Mouse (Mus musculus): ENCODE measurements around the gene Dgkh. TPM values are rescaled to one million over a fixed set of nuclear protein-coding genes. Genes with fewer than 3 reads are reported as not detected.
A peak's percentile ranks its signal among the peaks of the same experiment; 100 is the strongest.
"Not testable (repeated sequence)": the region's sequence is repeated elsewhere in the genome, so short reads cannot be mapped to it uniquely, and the experiment has no call there.

Gene Dgkh
- total RNA-seq, 2 experiments from 2014 or later = 8.6 to 8.9 TPM

- DNase-seq (ENCODE audit: low spot score in 2 of 2) = peak; percentile 35 to 62
These were observed 7.9 kb downstream of the Dgkh start for GRCm38 (mm10) chr14:78724414-78725306.

DNA sequence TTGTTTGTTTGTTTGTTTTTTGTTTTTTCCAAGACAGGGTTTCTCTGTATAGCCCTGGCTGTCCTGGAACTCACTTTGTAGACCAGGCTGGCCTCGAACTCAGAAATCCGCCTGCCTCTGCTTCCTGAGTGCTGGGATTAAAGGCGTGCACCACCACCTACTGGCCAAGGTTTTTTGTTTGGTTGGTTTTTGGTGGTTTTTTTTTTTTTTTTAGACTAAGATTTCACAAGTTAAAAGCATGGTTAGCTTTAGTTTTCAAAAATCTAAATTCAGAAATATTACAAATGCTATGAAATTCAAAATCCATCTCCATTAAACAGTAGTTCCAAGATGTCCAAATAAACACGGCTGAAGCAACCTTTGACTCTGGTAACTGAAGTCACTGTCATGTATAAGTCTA is 8.9 kb downstream of the Dgkh start:
- not testable (repeated sequence) for DNase-seq (ENCODE audit: low spot score in 2 of 2)

DNA sequence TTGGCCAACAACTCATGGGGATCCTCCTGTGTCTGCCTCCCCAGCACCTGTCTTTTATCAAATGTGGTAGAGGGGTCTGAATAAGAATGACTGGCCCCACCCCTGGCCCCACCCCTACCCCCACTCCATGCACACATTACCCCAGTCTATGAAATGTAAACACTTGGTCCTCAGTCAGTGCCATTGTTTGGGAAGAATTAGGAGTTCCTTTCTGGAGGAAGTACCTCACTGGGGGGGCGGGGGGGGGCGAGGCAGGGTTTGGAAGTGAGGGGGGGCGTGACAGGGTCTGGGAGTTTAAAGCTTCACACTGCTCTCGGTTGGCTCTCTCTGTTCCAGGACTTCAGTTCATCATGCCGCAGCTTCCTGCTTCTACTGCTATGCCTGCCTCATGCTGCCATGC is 10.5 kb downstream of the Dgkh start:
- DNase-seq (ENCODE audit: low spot score in 2 of 2) = no peak

DNA sequence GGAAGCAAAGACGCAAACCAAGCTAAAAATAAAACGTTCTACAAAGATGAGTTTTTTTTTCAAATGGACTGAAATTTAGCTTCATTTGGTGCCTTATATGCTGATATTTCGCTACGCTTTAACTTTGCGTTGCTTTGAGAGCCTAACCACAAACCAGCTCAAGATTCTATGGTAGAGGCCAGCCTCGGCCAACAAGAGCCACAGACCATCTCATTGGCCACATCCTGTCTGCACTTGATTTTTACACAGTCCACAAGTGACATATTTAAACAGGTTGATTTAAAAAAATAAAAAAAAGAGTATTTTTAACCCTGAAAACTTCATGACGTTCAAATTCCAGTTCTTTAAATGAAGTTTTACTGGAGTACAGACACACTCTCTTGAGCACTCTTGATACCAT is 16.5 kb downstream of the Dgkh start:
- no peak for DNase-seq (ENCODE audit: low spot score in 2 of 2)

DNA sequence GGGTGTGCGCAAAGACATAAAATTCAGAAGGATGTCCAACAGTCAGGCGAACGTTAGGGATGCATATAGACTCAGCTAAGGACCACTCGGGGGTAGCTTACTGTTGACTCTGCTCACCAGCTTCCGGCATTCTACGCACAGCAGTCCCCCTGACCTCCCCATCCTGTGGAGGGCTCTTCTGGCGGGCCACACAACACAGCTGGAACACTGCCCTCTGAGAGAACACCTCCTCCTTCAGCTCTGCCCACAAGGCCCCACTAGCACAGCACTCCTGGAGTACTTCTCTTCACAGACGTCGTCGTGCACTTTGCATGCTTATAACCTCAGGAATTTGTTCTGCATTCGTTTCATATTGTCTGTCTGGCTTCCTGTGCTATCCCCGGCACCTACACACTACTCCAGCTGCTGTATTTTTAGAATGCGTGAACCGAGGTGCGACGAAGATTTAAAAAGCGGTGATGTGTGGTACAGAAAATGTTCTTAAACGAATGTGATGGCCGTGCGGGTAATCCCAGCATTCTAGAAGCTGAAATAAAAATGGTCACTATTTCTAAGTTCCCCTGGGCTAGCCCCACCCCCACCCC is 19.9 kb downstream of the Dgkh start:
- no peak for DNase-seq (ENCODE audit: low spot score in 2 of 2)

GRCm38 (mm10) chr14:78710647-78711046 is 21.9 kb downstream of the Dgkh start:
- no peak for DNase-seq (ENCODE audit: low spot score in 2 of 2)

DNA sequence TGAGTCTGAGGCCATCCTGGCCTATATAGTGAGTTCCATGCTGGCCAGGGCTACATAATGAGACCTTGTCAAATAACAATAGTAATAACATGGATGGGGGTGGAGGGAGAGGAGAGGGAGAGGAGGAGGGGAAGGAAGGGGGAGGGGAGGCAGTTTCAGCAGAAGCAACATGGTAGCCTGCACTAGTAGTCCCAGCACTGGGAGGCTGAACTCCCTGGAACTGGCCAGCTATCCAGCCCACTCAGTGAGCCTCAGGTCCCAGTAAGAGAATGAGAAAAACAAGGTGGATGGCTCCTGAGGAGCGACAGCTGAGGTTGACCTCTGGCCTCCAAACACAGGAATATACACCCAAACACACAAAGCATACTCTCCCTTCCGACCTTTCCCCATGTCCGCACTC is 27.0 kb downstream of the Dgkh start:
- no peak for DNase-seq (ENCODE audit: low spot score in 2 of 2)

DNA sequence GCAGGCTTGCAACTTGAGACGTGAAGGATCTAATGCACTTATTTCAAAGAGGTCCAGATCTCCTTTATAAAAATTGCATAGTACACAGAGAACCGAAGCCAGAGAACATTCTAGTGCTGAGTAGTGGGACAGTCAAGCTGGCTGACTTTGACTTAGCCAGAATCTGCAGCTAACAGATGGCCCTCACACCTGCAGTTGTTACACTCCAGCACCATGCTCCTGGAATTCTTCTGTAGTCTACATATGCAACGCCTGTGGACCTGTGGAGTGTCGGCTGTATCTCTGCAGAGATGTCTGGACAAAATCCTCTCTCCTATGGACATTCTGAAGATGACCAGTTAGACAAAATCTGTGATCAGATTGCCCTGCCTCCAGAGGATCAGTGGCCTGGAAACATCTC is 28.6 kb downstream of the Dgkh start:
- DNase-seq (ENCODE audit: low spot score in 2 of 2) = no peak

DNA sequence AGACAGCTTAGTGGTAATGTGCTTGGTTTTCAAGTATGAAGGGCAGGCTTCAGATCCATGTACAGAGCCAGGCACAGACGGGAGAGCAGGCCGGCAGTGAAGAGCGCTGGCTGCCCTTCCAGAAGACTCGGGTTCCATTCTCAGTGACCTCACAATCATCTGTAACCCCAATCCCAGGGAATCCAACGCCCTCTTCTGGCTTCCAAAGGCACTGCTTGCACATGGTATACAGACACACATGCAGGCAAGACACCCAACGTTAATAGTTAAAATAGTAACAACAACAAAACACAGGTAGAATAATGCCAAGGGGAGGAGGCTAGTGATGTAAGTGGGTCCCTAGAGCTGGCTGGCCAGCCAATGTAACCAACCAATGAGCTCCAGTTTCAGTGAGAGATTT is 29.2 kb downstream of the Dgkh start:
- no peak for DNase-seq (ENCODE audit: low spot score in 2 of 2)

GRCm38 (mm10) chr14:78702048-78702447 is 30.5 kb downstream of the Dgkh start:
- DNase-seq (ENCODE audit: low spot score in 2 of 2) = no peak

DNA sequence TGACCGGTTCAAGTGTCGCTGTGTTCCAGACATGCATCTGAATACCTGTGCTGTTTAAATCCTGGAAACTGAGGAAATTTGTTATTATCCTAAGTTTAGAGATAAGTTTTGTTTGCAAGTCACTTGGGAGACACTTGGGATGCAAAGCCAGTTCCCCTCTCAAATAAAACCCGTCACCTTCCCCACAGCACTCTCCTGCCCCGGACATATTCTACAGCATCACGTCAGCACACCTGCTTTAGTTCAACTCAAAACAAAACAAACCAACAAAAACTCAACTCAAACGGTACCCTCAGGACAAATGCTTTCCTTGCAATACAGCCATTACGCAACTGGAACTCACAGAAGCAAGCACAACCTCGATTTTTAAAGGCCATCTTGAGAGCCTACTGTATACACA is 31.1 kb downstream of the Dgkh start:
- DNase-seq (ENCODE audit: low spot score in 2 of 2) = no peak

DNA sequence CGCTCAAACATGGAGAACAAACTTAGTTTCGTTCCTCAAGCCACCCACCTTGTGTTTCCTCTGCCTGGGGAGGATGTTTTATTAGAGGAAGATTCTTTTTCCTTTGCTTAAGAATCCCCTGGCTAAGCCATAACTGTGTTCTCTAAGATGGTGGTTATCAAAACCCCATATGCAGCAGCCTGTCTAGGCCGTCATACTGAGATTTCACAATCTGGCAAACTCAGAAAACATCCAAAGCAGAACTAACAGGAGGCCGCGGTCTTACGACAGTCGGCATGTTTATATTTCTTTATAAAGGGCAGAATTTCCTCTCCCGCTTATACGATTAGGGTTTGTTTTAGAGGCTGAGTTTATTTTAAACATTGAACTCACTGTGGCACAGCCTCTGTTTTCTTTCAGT is 31.5 kb downstream of the Dgkh start:
- no peak for DNase-seq (ENCODE audit: low spot score in 2 of 2)

DNA sequence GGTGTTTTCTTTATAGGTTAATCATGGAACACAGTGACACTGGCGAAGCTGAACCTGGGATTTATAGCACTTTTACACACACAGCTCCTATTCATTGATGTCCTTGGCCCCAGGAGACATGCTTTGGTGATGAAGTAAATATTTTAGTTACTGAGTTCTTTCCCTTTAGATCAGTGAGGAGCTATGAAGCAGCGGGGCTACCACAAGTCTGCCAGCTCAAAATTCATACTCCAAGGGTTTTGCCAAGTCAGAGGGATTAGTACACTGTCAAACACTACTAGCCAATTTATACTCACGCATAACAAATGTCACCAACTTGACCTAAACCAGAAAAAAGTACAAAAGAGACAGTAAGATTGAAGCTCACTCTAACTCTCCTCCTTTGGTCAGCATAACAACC is 32.9 kb downstream of the Dgkh start:
- DNase-seq (ENCODE audit: low spot score in 2 of 2) = no peak

DNA sequence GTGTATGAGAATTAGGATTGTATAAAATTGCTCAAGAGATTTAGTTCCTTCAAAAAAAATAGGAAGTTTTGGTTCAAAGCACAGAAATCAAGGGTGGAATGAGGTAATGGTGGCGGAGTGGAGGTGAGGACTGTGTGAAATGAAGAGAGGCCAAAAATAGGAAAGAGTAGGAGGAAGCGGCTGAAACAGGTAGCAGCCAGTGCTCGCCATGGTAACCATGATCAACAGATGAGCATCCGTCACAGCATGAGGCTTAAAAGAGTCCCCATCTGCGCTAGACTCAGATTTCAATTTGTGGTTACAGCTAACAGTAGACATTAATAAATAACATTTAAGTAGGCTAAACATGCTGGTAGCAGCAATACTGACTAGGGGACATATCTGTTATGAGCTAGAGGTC is 33.4 kb downstream of the Dgkh start:
- DNase-seq (ENCODE audit: low spot score in 2 of 2) = no peak

DNA sequence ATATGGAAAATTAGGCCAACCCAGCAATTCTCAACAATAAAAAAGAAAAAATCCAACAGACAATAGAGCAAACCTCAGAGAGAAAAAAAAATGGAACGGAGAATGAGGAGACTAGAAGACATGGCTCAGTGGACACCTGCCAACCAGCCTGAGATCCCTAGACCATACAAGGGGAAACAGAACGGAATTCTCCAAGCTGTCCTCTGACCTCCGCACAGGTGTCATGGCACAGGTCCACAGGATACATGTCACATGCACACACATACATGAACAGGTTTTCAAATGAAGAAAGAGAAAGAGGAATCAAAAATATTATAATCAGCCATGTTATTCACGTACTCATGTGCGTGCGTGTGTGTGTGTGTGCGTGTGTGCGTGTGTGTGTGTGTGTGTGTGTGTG is 38.5 kb downstream of the Dgkh start:
- DNase-seq (ENCODE audit: low spot score in 2 of 2) = no peak

- no peak for DNase-seq (ENCODE audit: low spot score in 2 of 2)
These were observed 40.0 kb downstream of the Dgkh start for GRCm38 (mm10) chr14:78692602-78693001.

GRCm38 (mm10) chr14:78691926-78692487 is 40.6 kb downstream of the Dgkh start:
- DNase-seq (ENCODE audit: low spot score in 2 of 2) = no peak

- no peak for DNase-seq (ENCODE audit: low spot score in 2 of 2)
These were observed 41.7 kb downstream of the Dgkh start for GRCm38 (mm10) chr14:78690883-78691282.

GRCm38 (mm10) chr14:78690387-78690786 is 42.2 kb downstream of the Dgkh start:
- DNase-seq (ENCODE audit: low spot score in 2 of 2) = no peak

DNA sequence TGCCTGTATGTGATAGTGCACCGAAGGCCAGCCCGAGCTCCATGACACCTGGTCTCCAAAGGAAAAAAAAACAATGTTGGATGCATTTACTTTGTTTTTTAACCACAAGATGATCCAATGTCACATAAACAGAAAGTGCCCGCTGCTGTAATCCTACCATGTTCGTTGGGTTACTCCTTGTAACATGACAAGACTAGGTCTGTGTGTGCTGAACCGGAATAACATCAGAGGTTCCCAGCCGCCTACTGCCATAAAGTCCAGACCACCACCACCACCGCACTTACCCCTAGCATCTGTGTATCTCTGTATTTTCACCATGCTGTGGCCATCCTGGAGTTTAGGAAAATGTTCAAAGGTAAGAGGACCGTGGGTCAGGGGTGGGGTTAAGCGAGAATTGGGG is 42.6 kb downstream of the Dgkh start:
- DNase-seq (ENCODE audit: low spot score in 2 of 2) = no peak

DNA sequence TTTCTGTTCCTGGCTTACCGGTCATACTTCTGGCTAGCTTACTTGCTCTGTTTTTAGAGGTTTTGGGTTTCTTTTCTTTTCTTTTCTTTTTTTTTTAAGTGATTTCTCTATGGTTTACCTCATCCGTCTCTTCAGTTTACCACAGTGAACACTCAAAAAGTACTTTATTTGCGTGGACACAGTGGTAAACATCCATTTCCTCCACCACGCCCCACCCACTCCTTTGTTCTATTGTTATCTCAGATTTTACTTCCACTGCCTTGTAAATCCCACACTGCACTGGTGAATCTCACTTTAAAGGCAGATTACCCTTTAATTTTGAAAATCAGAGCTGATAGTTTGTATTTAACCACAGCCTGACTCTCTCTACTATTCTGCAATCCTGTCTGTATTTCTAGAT is 44.9 kb downstream of the Dgkh start:
- DNase-seq (ENCODE audit: low spot score in 2 of 2) = no peak

GRCm38 (mm10) chr14:78686701-78687100 is 45.9 kb downstream of the Dgkh start:
- no peak for DNase-seq (ENCODE audit: low spot score in 2 of 2)

DNA sequence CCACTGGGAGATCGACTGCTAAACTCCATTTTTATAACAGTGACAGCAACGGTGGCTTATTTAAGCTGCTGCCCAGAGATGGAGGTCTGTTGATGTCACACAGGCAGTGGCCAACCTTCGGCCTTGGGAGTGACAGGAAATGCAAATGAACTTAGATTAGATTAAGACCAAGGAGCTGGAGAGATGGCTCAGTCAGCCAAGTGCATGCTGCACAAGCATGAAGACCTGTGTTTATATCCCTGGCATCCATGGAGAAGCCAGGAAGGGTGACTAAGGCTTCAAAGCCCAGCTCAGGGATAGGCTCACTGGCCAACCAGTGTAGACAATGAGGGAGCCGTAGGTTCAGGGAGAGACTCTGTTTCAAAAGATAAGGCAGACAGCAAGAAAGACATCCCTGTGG is 48.4 kb downstream of the Dgkh start:
- DNase-seq (ENCODE audit: low spot score in 2 of 2) = no peak
